In the genomic region with DNA sequence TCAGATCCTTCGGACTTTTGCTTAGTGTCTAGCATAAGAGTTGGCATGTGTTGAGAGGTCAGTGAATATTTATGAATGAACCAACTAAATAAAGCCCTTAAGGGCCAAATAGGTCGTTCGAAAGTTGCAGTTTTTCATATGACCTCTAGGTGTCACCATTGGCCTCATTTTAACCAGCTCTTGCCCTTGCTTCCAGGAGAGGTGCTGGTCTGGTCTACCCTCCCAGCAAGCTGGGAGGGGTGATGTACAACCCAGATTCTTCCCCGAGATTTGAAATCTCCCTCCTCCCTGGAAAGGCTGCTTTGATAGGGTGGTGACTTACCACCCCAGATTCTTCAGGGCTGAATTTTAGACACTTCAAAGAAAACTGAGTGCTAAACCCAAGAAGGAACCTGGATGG, we compare ENCODE assay signal across 8 mouse cellular contexts. TPM values are rescaled to one million over a fixed set of nuclear protein-coding genes. Genes with fewer than 3 reads are reported as not detected.
DNase-seq lines count a peak whose midpoint lies in the region; ATAC-seq lines count a peak whose summit lies in the region.
"Had no signal": no experiment of that assay in that cellular context is flagged by ENCODE, and none has a peak within 500 bp of the region (broad histone marks: within the 10 kb centered on the region; RNA-seq: fewer than 3 reads in every experiment).

No protein-coding gene starts in this region.

- H3K4me1 ChIP-seq in liver, embryonic 11.5 days (replicated peaks; ENCODE audit: control insufficient read depth, insufficient read depth, low read length), result 0 out of 2 replicates have a peak, but pooled peaks cover 2% of the 10 kb centered on the region
- peaks cover 24% of the 10 kb centered on the region for H3K4me1 ChIP-seq in liver, embryonic 12.5 days
- peaks cover 15% of the 10 kb centered on the region for H3K4me1 ChIP-seq in hindbrain, embryonic 14.5 days (replicated peaks; ENCODE audit: control insufficient read depth, insufficient read depth, low read length)

- ATAC-seq in liver, embryonic 11.5 days (replicated peaks; ENCODE audit: low FRiP score), result 0 out of 2 replicates have a peak, but pooled peaks have one; percentile 3
- ATAC-seq in liver, embryonic 12.5 days, result no peak
- ATAC-seq in hindbrain, embryonic 14.5 days (ENCODE audit: low FRiP score), result no peak

- no peak overlapping the region for H3K9ac ChIP-seq in liver, embryonic 11.5 days (ENCODE audit: low read depth, low read length)
- H3K9ac ChIP-seq in liver, embryonic 12.5 days, result no peak overlapping the region
- peak overlapping the region; percentile 12; the same call in 1 of the 2 replicates for H3K9ac ChIP-seq in hindbrain, embryonic 14.5 days
- H3K9ac ChIP-seq: heart, embryonic 15.5 days had no signal

- no peak for DNase-seq in liver, embryonic 11.5 days (ENCODE audit: low spot score)
- DNase-seq in MEL-GATA-1-ER (ENCODE audit: extremely low read depth, low read depth), result peak; percentile 49
- peak; percentile 69 for DNase-seq in cerebellum, adult 9-11 months
- DNase-seq in hindbrain, embryonic 14.5 days (ENCODE audit: low spot score), result peak; percentile 88
- DNase-seq in lung, postnatal 14 days, result peak; percentile 23
- no peak for DNase-seq in urinary bladder, postnatal 25 days (ENCODE audit: low spot score)

- H3K4me3 ChIP-seq in liver, embryonic 11.5 days (ENCODE audit: low read depth, low read length), result no peak overlapping the region
- no peak overlapping the region for H3K4me3 ChIP-seq in liver, embryonic 12.5 days
- no peak overlapping the region for H3K4me3 ChIP-seq in hindbrain, embryonic 14.5 days (replicated peaks; ENCODE audit: low read length)
- H3K4me3 ChIP-seq: heart, embryonic 15.5 days had no signal

- no peak overlapping the region for H3K4me2 ChIP-seq in liver, embryonic 11.5 days
- no peak overlapping the region for H3K4me2 ChIP-seq in liver, embryonic 12.5 days
- no peak overlapping the region for H3K4me2 ChIP-seq in hindbrain, embryonic 14.5 days (replicated peaks)
- H3K4me2 ChIP-seq: heart, embryonic 15.5 days had no signal

- H3K27ac ChIP-seq in liver, embryonic 11.5 days (ENCODE audit: low read depth, low read length), result no peak overlapping the region
- no peak overlapping the region for H3K27ac ChIP-seq in liver, embryonic 12.5 days
- no peak overlapping the region for H3K27ac ChIP-seq in hindbrain, embryonic 14.5 days
- H3K27ac ChIP-seq: heart, embryonic 15.5 days had no signal

- no peaks in the 10 kb centered on the region for H3K36me3 ChIP-seq in liver, embryonic 11.5 days (ENCODE audit: control insufficient read depth, insufficient read depth, low read length)
- H3K36me3 ChIP-seq in liver, embryonic 12.5 days, result no peaks in the 10 kb centered on the region
- H3K36me3 ChIP-seq in hindbrain, embryonic 14.5 days (replicated peaks; ENCODE audit: control insufficient read depth, insufficient read depth), result no peaks in the 10 kb centered on the region
- H3K36me3 ChIP-seq: heart, embryonic 15.5 days had no signal

- 2% methylated on average over 4 of the region's 4 CpGs for WGBS in liver, embryonic 11.5 days
- WGBS in liver, embryonic 12.5 days (ENCODE audit: insufficient replicate concordance), result under 1% methylated on average over 4 of the region's 4 CpGs
- WGBS in hindbrain, embryonic 14.5 days, result under 1% methylated on average over 4 of the region's 4 CpGs

- H3K9me3 ChIP-seq in liver, embryonic 11.5 days (ENCODE audit: control insufficient read depth, low read length), result no peaks in the 10 kb centered on the region
- no peaks in the 10 kb centered on the region for H3K9me3 ChIP-seq in liver, embryonic 12.5 days (replicated peaks)
- no peaks in the 10 kb centered on the region for H3K9me3 ChIP-seq in hindbrain, embryonic 14.5 days (ENCODE audit: control insufficient read depth, low read length)
- H3K9me3 ChIP-seq: heart, embryonic 15.5 days had no signal

- no peaks in the 10 kb centered on the region for H3K27me3 ChIP-seq in liver, embryonic 11.5 days (replicated peaks; ENCODE audit: control insufficient read depth, insufficient read depth, low read length)
- H3K27me3 ChIP-seq in liver, embryonic 12.5 days (replicated peaks), result no peaks in the 10 kb centered on the region; the same call in 1 of the 2 replicates
- H3K27me3 ChIP-seq in hindbrain, embryonic 14.5 days (ENCODE audit: control insufficient read depth, insufficient read depth, low read length), result no peaks in the 10 kb centered on the region
- H3K27me3 ChIP-seq: heart, embryonic 15.5 days had no signal

RNA-seq across cellular contexts. Expression of a gene that starts 6.3 kb away (rescaled TPM):
- polyA plus RNA-seq in liver, embryonic 11.5 days (2014; fragmentation: Nextera tagmentation; extraction: Ambion mirVana), result 1.2 and 1.4 TPM in 2 replicates
- 0.49 and 0.75 TPM in 2 replicates for polyA plus RNA-seq in liver, embryonic 12.5 days (2016; fragmentation: Nextera tagmentation; extraction: Ambion mirVana)
- 1.8 and 1.9 TPM in 2 replicates for polyA plus RNA-seq in hindbrain, embryonic 14.5 days (2014; fragmentation: Nextera tagmentation; extraction: Ambion mirVana)

RNA-seq across cellular contexts. Expression of a gene that starts 20.3 kb away (rescaled TPM):
- 9.3 and 11.1 TPM in 2 replicates for polyA plus RNA-seq in liver, embryonic 11.5 days (2014; fragmentation: Nextera tagmentation; extraction: Ambion mirVana)
- polyA plus RNA-seq in liver, embryonic 12.5 days (2016; fragmentation: Nextera tagmentation; extraction: Ambion mirVana), result 4.8 and 6.2 TPM in 2 replicates
- polyA plus RNA-seq in hindbrain, embryonic 14.5 days (2014; fragmentation: Nextera tagmentation; extraction: Ambion mirVana), result 5.5 and 6.4 TPM in 2 replicates

RNA-seq across cellular contexts. Expression of a gene that starts 20.4 kb away (rescaled TPM):
- polyA plus RNA-seq in liver, embryonic 11.5 days (2014; fragmentation: Nextera tagmentation; extraction: Ambion mirVana), result 33.0 and 34.2 TPM in 2 replicates
- polyA plus RNA-seq in liver, embryonic 12.5 days (2016; fragmentation: Nextera tagmentation; extraction: Ambion mirVana), result 20.8 and 22.9 TPM in 2 replicates
- 25.3 and 27.1 TPM in 2 replicates for polyA plus RNA-seq in hindbrain, embryonic 14.5 days (2014; fragmentation: Nextera tagmentation; extraction: Ambion mirVana)

RNA-seq across cellular contexts. Expression of a gene that starts 49.4 kb away (rescaled TPM):
- polyA plus RNA-seq in liver, embryonic 11.5 days (2014; fragmentation: Nextera tagmentation; extraction: Ambion mirVana), result 0.23 and 0.29 TPM in 2 replicates
- polyA plus RNA-seq in liver, embryonic 12.5 days (2016; fragmentation: Nextera tagmentation; extraction: Ambion mirVana), result 0.10 and 0.15 TPM in 2 replicates
- 5.9 and 6.0 TPM in 2 replicates for polyA plus RNA-seq in hindbrain, embryonic 14.5 days (2014; fragmentation: Nextera tagmentation; extraction: Ambion mirVana)

Comparison
In these comparisons a context has a peak if more than half of its experiments do, and no peak if none do; other contexts are left out.
1. DNase-seq: peak in MEL-GATA-1-ER (single experiment), cerebellum, adult 9-11 months (single experiment), hindbrain, embryonic 14.5 days (single experiment) and lung, postnatal 14 days (single experiment); none in liver, embryonic 11.5 days (single experiment) and urinary bladder, postnatal 25 days (single experiment).